Mouse (Mus musculus): ENCODE measurements around the gene Fam167b.

Gene Fam167b

GRCm38 (mm10) chr4:129578466-129578865, at the start of gene Fam167b:
Gene Fam167b (minus strand): TSS chr4:129578549.
- peak; percentile 77 for DNase-seq

- no peak for DNase-seq
These were observed 47.7 kb upstream of the Fam167b start for GRCm38 (mm10) chr4:129626035-129626434.

- no peak for DNase-seq
These were observed 47.1 kb upstream of the Fam167b start for GRCm38 (mm10) chr4:129625496-129625895.

- no peak for DNase-seq
These were observed 46.7 kb upstream of the Fam167b start for GRCm38 (mm10) chr4:129625029-129625370.

- DNase-seq: peak; percentile 88
These were observed 46.1 kb upstream of the Fam167b start for GRCm38 (mm10) chr4:129624281-129625028.

- peak; percentile 53 for DNase-seq
These were observed 45.3 kb upstream of the Fam167b start, which contains the start of gene Ccdc28b for GRCm38 (mm10) chr4:129623681-129624091. Gene Ccdc28b (minus strand): TSS chr4:129623947.

- DNase-seq: no peak
These were observed 44.6 kb upstream of the Fam167b start for GRCm38 (mm10) chr4:129622803-129623535.

- DNase-seq: no peak
These were observed 43.9 kb upstream of the Fam167b start for GRCm38 (mm10) chr4:129622120-129622802.

- DNase-seq: peak; percentile 65
These were observed 43.0 kb upstream of the Fam167b start for GRCm38 (mm10) chr4:129621283-129621841.

- DNase-seq: no peak
These were observed 42.3 kb upstream of the Fam167b start for GRCm38 (mm10) chr4:129620419-129621282.

GRCm38 (mm10) chr4:129618786-129619691, 40.7 kb upstream of the Fam167b start, which contains the start of gene Iqcc:
Gene Iqcc (minus strand): TSS chr4:129619099.
- DNase-seq: peak; percentile 95

- no peak for DNase-seq
These were observed 39.7 kb upstream of the Fam167b start for GRCm38 (mm10) chr4:129618031-129618430.

GRCm38 (mm10) chr4:129617121-129617641, 38.8 kb upstream of the Fam167b start:
- DNase-seq: no peak

GRCm38 (mm10) chr4:129616631-129617030, 38.3 kb upstream of the Fam167b start:
- DNase-seq: no peak

GRCm38 (mm10) chr4:129615801-129616290, 37.5 kb upstream of the Fam167b start:
- DNase-seq: no peak

GRCm38 (mm10) chr4:129614093-129614492, 35.7 kb upstream of the Fam167b start, which contains the start of gene Dcdc2b:
Gene Dcdc2b (minus strand): TSS chr4:129614257.
- DNase-seq: no peak

GRCm38 (mm10) chr4:129610472-129610871, 32.1 kb upstream of the Fam167b start:
- DNase-seq: no peak

GRCm38 (mm10) chr4:129610026-129610425, 31.7 kb upstream of the Fam167b start:
- DNase-seq: no peak

- no peak for DNase-seq
These were observed 30.8 kb upstream of the Fam167b start for GRCm38 (mm10) chr4:129609139-129609631.

- peak; percentile 76 for DNase-seq
These were observed 30.2 kb upstream of the Fam167b start for GRCm38 (mm10) chr4:129608426-129609025.
